Mouse (Mus musculus) heart, adult 2 months (tissue): ENCODE measurements at regions not wholly inside any gene's neighbourhood (a gene's known extent, or its start where the extent isn't known, plus 50 kb on each side); places are given as distances from the start of the nearest gene placed in this dataset.

Experiments used
- CTCF ChIP-seq: fragments of 200-600 bp; IDR thresholded peaks from 2 replicates; pipeline ENCODE4 v1.8.1; 2022; ENCODE audit warnings: antibody characterized with exemption, mild to moderate bottlenecking, moderate library complexity
- POLR2A ChIP-seq: fragments of 200-500 bp; IDR thresholded peaks from 2 replicates; pipeline ENCODE4 v1.6.1; 2011; ENCODE audit warnings: mild to moderate bottlenecking, low read depth, low read length, control low read depth; ENCODE audit not compliant: insufficient read depth

DNA sequence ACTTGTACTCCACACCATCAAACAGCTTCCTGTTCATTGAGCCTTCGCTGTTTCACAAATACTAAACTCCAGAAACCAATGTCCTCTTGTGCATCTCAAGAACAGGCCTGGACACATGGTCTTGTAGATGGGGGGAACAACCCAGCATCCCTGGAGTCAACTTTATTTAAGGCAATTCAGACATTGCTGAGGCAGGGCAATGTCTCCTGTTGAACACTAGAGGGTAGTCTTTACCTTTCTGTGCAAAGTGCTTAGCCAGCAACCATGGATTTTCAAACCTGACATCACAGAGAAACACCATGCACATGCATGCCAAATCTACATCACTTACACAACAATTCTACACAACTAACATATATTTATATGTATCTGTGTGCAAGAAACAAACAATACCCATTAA is 327.5 kb downstream of the Rapgef2 start:
- TF ChIP-seq CTCF (no peak), POLR2A (no peak)
